Mouse (Mus musculus) heart, adult 2 months (tissue): Measurements from ENCODE around the gene Ddn. TPM values are rescaled to one million over a fixed set of nuclear protein-coding genes. Genes with fewer than 3 reads are reported as not detected.
A peak's percentile ranks its signal among the peaks of the same experiment; 100 is the strongest.

Experiments used
- DNase-seq, 2 experiments: peaks; one replicate each; pipeline ENCODE4 v3.0.0; 2021
- H3K27ac ChIP-seq: fragments of 200-600 bp; 2 replicates; pipeline ENCODE4 v1.8.1; 2022
- H3K27me3 ChIP-seq: fragments of 200-500 bp; 2 replicates; pipeline ENCODE4 v1.6.1; 2012; ENCODE audit warnings: mild to moderate bottlenecking, low read length, inconsistent platforms, mixed read lengths; ENCODE audit not compliant: control insufficient read depth, insufficient read depth
- H3K36me3 ChIP-seq: fragments of 200-500 bp; 2 replicates; pipeline ENCODE4 v1.6.1; 2012; ENCODE audit warnings: low read length, inconsistent platforms; ENCODE audit not compliant: control insufficient read depth, insufficient read depth
- H3K4me1 ChIP-seq: fragments of 200-500 bp; 2 replicates; pipeline ENCODE4 v1.6.1; 2011; ENCODE audit warnings: low read length; ENCODE audit not compliant: control insufficient read depth, insufficient read depth
- H3K4me3 ChIP-seq: fragments of 200-600 bp; 2 replicates; pipeline ENCODE4 v1.8.1; 2022
- H3K79me2 ChIP-seq: fragments of 200-500 bp; replicated peaks from 2 replicates; pipeline ENCODE4 v1.6.1; 2012; ENCODE audit warnings: mild to moderate bottlenecking, inconsistent platforms, low read length, moderate library complexity, mixed read lengths; ENCODE audit not compliant: control insufficient read depth, insufficient read depth
- H3K9ac ChIP-seq: fragments of 200-500 bp; 2 replicates; pipeline ENCODE4 v1.6.1; 2012; ENCODE audit warnings: low read depth, mild to moderate bottlenecking, control low read depth, inconsistent platforms, low read length, mixed read lengths
- CTCF ChIP-seq: fragments of 200-600 bp; IDR thresholded peaks from 2 replicates; pipeline ENCODE4 v1.8.1; 2022; ENCODE audit warnings: antibody characterized with exemption, mild to moderate bottlenecking, moderate library complexity
- EP300 ChIP-seq: fragments of 200-500 bp; IDR thresholded peaks from 2 replicates; pipeline ENCODE4 v1.6.1; 2011; ENCODE audit warnings: low read depth, low read length, control low read depth; ENCODE audit not compliant: insufficient read depth
- POLR2A ChIP-seq: fragments of 200-500 bp; IDR thresholded peaks from 2 replicates; pipeline ENCODE4 v1.6.1; 2011; ENCODE audit warnings: mild to moderate bottlenecking, low read depth, low read length, control low read depth; ENCODE audit not compliant: insufficient read depth
- WGBS: fragments of 180-500 bp; shearing (Covaris S2); methylation state at CpG from one replicate; pipeline ENCODE4 v1.1.7; 2018; 5-methylcytosine and 5-hydroxymethylcytosine counted together
- intact Hi-C: fragments of 180-260 bp; cut with DNase I; formaldehyde crosslinking; loops from one replicate; pipeline ENCODE4 v1.15.1; 2025
- polyA plus RNA-seq: library from polyadenylated mRNA; depleted of rRNA; stranded (reverse); fragments of >200 nt; gene quantifications from 2 replicates; pipeline ENCODE4 v1.2.3, GENCODE M21; 2012
- total RNA-seq, 2 experiments: library from RNA; stranded (reverse); gene quantifications; 2 replicates each; pipeline ENCODE4 v1.2.3; 2021

Gene Ddn
- total and polyA plus RNA-seq, 3 experiments: 0.23 to 0.50 (median 0.45) TPM

GRCm38 (mm10) chr15:98796803-98797595 lies 12.3 kb downstream of the Ddn start:
- H3K27me3 ChIP-seq: peaks cover 13% of the 10 kb centered on the region
- DNase-seq: no peak
- TF ChIP-seq EP300: no peak
- TF ChIP-seq POLR2A: no peak
- no peak for TF ChIP-seq CTCF
- peaks cover 3% of the 10 kb centered on the region for H3K4me1 ChIP-seq
- no peak overlapping the region for H3K9ac ChIP-seq
- H3K27ac ChIP-seq: no peak overlapping the region
- H3K4me3 ChIP-seq: no peak overlapping the region
- intact Hi-C loops: loop anchor here (2.0 to 5.0 kb wide), 2 partner anchors 85 to 132 kb away; no protein-coding TSS in a partner anchor
- 11% methylated on average over 13 of the region's 13 CpGs for WGBS
- H3K79me2 ChIP-seq: no peaks in the 10 kb centered on the region
- H3K36me3 ChIP-seq: no peaks in the 10 kb centered on the region

DNA sequence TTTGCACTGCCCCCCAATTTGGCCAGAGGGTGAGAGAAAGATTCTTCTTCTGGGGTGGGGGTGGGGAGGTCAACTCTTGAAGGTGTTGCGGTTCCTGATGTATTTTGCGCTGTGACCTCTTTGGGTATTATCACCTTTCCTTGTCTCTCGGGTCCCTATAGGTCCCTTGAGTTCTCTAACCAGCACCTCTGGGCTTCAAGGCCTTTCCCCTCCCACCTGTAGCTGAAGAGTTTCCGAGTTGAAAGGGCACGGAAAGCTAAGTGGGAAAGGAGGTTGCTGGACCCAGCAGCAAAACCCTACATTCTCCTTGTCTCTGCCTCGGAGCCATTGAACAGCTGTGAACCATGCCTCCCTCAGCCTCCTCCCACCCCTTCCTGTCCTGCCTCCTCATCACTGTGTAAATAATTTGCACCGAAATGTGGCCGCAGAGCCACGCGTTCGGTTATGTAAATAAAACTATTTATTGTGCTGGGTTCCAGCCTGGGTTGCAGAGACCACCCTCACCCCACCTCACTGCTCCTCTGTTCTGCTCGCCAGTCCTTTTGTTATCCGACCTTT lies 16.1 kb downstream of the Ddn start:
- H3K4me1 ChIP-seq: peaks cover 8% of the 10 kb centered on the region
- no peak overlapping the region for H3K9ac ChIP-seq
- no peaks in the 10 kb centered on the region for H3K36me3 ChIP-seq
- TF ChIP-seq EP300: no peak
- no peak for TF ChIP-seq CTCF
- no peak for TF ChIP-seq POLR2A
- H3K4me3 ChIP-seq: no peak overlapping the region
- H3K79me2 ChIP-seq: no peaks in the 10 kb centered on the region
- DNase-seq: no peak
- intact Hi-C loops: no loop called here
- 21% methylated on average over 13 of the region's 13 CpGs for WGBS
- H3K27ac ChIP-seq: no peak overlapping the region
- peaks cover 34% of the 10 kb centered on the region for H3K27me3 ChIP-seq

DNA sequence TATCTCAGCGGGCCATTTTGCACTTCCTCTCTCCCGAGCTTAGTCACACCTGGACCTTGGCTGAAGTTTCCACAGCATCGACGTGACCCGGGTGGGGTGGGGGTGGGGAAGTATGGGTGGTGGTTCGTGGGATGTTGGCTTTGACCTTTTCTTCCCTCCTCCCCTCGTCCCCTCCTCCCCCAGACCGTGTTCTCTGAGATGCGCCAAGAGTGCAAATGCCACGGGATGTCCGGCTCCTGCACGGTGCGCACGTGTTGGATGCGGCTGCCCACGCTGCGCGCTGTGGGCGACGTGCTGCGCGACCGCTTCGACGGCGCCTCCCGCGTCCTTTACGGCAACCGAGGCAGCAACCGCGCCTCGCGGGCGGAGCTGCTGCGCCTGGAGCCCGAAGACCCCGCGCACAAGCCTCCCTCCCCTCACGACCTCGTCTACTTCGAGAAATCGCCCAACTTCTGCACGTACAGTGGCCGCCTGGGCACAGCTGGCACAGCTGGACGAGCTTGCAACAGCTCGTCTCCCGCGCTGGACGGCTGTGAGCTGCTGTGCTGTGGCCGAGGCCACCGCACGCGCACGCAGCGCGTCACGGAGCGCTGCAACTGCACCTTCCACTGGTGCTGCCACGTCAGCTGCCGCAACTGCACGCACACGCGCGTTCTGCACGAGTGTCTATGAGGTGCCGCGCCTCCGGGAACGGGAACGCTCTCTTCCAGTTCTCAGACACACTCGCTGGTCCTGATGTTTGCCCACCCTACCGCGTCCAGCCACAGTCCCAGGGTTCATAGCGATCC lies 16.9 kb downstream of the Ddn start:
- Histone ChIP-seq H3K79me2 (no peaks in the 10 kb centered on the region), H3K4me1 (peaks cover 8% of the 10 kb centered on the region), H3K4me3 (no peak overlapping the region; the same call in 1 of the 2 replicates), H3K27ac (no peak overlapping the region), H3K27me3 (peaks cover 35% of the 10 kb centered on the region), H3K9ac (peak overlapping the region; percentile 5; the same call in 1 of the 2 replicates), H3K36me3 (no peaks in the 10 kb centered on the region)
- TF ChIP-seq CTCF: no peak
- TF ChIP-seq POLR2A: no peak
- TF ChIP-seq EP300: no peak
- intact Hi-C loops: no loop called here
- DNase-seq: no peak
- WGBS: 2% methylated on average over 73 of the region's 75 CpGs

DNA sequence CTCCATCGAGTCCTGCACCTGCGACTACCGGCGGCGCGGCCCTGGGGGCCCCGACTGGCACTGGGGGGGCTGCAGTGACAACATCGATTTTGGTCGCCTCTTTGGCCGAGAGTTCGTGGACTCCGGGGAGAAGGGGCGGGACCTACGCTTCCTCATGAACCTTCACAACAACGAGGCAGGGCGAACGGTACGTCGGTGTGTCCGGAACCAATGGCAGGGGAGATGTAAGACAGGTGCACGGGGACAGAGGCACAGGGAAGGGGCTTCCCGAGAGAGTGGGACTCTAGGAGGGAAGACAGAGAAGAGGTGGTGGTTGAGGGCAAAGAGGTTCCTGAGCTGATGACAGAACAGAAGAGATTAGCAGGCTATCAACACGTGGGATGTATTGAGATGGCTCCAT lies 17.5 kb downstream of the Ddn start:
- TF ChIP-seq CTCF (no peak), EP300 (no peak), POLR2A (no peak)
- Histone ChIP-seq H3K36me3 (no peaks in the 10 kb centered on the region), H3K9ac (no peak overlapping the region), H3K79me2 (no peaks in the 10 kb centered on the region), H3K27ac (no peak overlapping the region), H3K4me3 (no peak overlapping the region), H3K27me3 (peaks cover 35% of the 10 kb centered on the region), H3K4me1 (peaks cover 8% of the 10 kb centered on the region)
- 2% methylated on average over 23 of the region's 23 CpGs for WGBS
- no peak for DNase-seq
- intact Hi-C loops: no loop called here

- TF ChIP-seq POLR2A: no peak
- intact Hi-C loops: no loop called here
- peaks cover 35% of the 10 kb centered on the region for H3K27me3 ChIP-seq
- peak overlapping the region; percentile 24; the same call in 1 of the 2 replicates for H3K4me3 ChIP-seq
- H3K4me1 ChIP-seq: peaks cover 8% of the 10 kb centered on the region
- H3K36me3 ChIP-seq: no peaks in the 10 kb centered on the region
- H3K79me2 ChIP-seq: no peaks in the 10 kb centered on the region
- H3K9ac ChIP-seq: no peak overlapping the region
- no peak overlapping the region for H3K27ac ChIP-seq
- WGBS: 1% methylated on average over 12 of the region's 12 CpGs
- no peak for DNase-seq
These were observed 18.1 kb downstream of the Ddn start for GRCm38 (mm10) chr15:98791221-98791620.
